Mouse (Mus musculus): Measurements from ENCODE around the gene Add2. TPM values are rescaled to one million over a fixed set of nuclear protein-coding genes. Genes with fewer than 3 reads are reported as not detected.

Gene Add2
- polyA plus RNA-seq, 1 experiment, result 0.21 TPM

- no peak for DNase-seq (ENCODE audit: low read depth, low spot score)
- WGBS, result 74% methylated on average over 9 of the region's 9 CpGs
Observed at GRCm38 (mm10) chr6:86166426-86166825, 137.9 kb downstream of the Add2 start.

GRCm38 (mm10) chr6:86167851-86168250 lies 139.4 kb downstream of the Add2 start:
- DNase-seq (ENCODE audit: low read depth, low spot score), result no peak

GRCm38 (mm10) chr6:86169166-86169565 lies 140.7 kb downstream of the Add2 start:
- 45% methylated on average over 4 of the region's 4 CpGs for WGBS
- DNase-seq (ENCODE audit: low read depth, low spot score), result no peak

More at GRCm38 (mm10) chr6:86167851-86168250, 139.4 kb downstream of the Add2 start:
- 81% methylated on average over 5 of the region's 5 CpGs for WGBS

Other genes with a start within 250 kb of the Add2 start
- 0.06 and 1.0 TPM in 2 replicates for gene Nat8f6, start 207.7 kb upstream of the Add2 start, polyA plus RNA-seq (2012; rRNA removed)
- gene Nat8f5, start 207.7 kb upstream of the Add2 start, polyA plus RNA-seq (2012; rRNA removed), result 9.3 and 21.2 TPM in 2 replicates
- gene Nat8, start 196.6 kb upstream of the Add2 start, polyA plus RNA-seq (2012; rRNA removed), result 37.2 and 98.5 TPM in 2 replicates
- 0.15 and 0.16 TPM in 2 replicates for gene Nat8f2, start 159.5 kb upstream of the Add2 start, polyA plus RNA-seq (2012; rRNA removed)
- gene Nat8f4, start 123.8 kb upstream of the Add2 start, polyA plus RNA-seq (2012; rRNA removed), result 30.1 and 54.5 TPM in 2 replicates
- 13.8 and 21.7 TPM in 2 replicates for gene Tprkb, start 116.8 kb upstream of the Add2 start, polyA plus RNA-seq (2012; rRNA removed)
- 12.6 and 16.6 TPM in 2 replicates for gene Nat8f1, start 113.0 kb upstream of the Add2 start, polyA plus RNA-seq (2012; rRNA removed)
- 16.7 and 30.3 TPM in 2 replicates for gene Dusp11, start 67.0 kb upstream of the Add2 start, polyA plus RNA-seq (2012; rRNA removed)
- gene Figla, start 12.5 kb upstream of the Add2 start, polyA plus RNA-seq (2012; rRNA removed), result not detected in 2 replicates
- gene Tgfa, start 166.5 kb downstream of the Add2 start, polyA plus RNA-seq (2012; rRNA removed), result 7.2 and 11.4 TPM in 2 replicates

All from large intestine, adult 2 months (tissue).